Mouse (Mus musculus): ENCODE results near the gene Limch1.

DNA sequence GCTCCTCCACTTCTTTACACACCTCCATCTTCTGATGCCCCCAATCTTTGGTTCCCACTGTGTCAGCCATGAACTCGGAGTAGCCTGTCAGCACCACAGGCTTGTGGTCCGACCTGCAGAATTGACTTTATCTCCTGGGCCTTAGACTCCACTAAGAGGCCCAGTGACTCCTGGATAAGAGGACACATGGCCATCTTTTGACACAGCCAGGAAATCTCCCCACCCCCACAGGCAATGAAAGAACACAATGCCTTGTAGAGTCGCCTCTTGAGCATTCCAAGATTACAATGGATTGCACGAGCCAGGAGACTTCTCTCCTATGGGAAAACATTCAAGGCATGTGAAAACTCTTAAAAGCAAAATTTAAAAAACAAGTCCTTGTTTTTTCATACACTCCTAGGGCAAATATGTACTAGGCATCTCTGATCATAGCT is 30.1 kb upstream of the Limch1 start:
- no peak for TF ChIP-seq CTCF (IDR thresholded peaks at IDR 0.05; ENCODE audit: low read depth)
- no peak for TF ChIP-seq EP300 (IDR thresholded peaks at IDR 0.05; ENCODE audit: low read depth)

Measured in liver, embryonic 14.5 days (tissue).